Mouse (Mus musculus): ENCODE measurements around the gene Nid1.
"Not testable (repeated sequence)": the region's sequence is repeated elsewhere in the genome, so short reads cannot be mapped to it uniquely, and the experiment has no call there.

Gene Nid1

GRCm38 (mm10) chr13:13453332-13453731 is 16.0 kb downstream of the Nid1 start:
- not testable (repeated sequence) for DNase-seq (ENCODE audit: low read depth, low spot score)

GRCm38 (mm10) chr13:13454249-13454648 is 16.9 kb downstream of the Nid1 start:
- not testable (repeated sequence) for DNase-seq (ENCODE audit: low read depth, low spot score)

- DNase-seq (ENCODE audit: low read depth, low spot score) = not testable (repeated sequence)
These were observed 18.5 kb downstream of the Nid1 start for GRCm38 (mm10) chr13:13455632-13456492.

- DNase-seq (ENCODE audit: low read depth, low spot score) = no peak
These were observed 20.9 kb downstream of the Nid1 start for GRCm38 (mm10) chr13:13458138-13458737.

GRCm38 (mm10) chr13:13460521-13461138 is 23.3 kb downstream of the Nid1 start:
- no peak for DNase-seq (ENCODE audit: low read depth, low spot score)

- no peak for DNase-seq (ENCODE audit: low read depth, low spot score)
These were observed 24.3 kb downstream of the Nid1 start for GRCm38 (mm10) chr13:13461446-13462192.

- DNase-seq (ENCODE audit: low read depth, low spot score) = no peak
These were observed 26.6 kb downstream of the Nid1 start for GRCm38 (mm10) chr13:13463949-13464348.

- DNase-seq (ENCODE audit: low read depth, low spot score) = not testable (repeated sequence)
These were observed 29.9 kb downstream of the Nid1 start for GRCm38 (mm10) chr13:13467249-13467648.

- DNase-seq (ENCODE audit: low read depth, low spot score) = no peak
These were observed 31.2 kb downstream of the Nid1 start for GRCm38 (mm10) chr13:13468513-13468912.

- DNase-seq (ENCODE audit: low read depth, low spot score) = no peak
These were observed 34.0 kb downstream of the Nid1 start for GRCm38 (mm10) chr13:13471334-13471757.

GRCm38 (mm10) chr13:13474464-13474863 is 37.1 kb downstream of the Nid1 start:
- not testable (repeated sequence) for DNase-seq (ENCODE audit: low read depth, low spot score)

- DNase-seq (ENCODE audit: low read depth, low spot score) = no peak
These were observed 37.6 kb downstream of the Nid1 start for GRCm38 (mm10) chr13:13474991-13475390.

- DNase-seq (ENCODE audit: low read depth, low spot score) = no peak
These were observed 39.2 kb downstream of the Nid1 start for GRCm38 (mm10) chr13:13476568-13476967.

- no peak for DNase-seq (ENCODE audit: low read depth, low spot score)
These were observed 39.7 kb downstream of the Nid1 start for GRCm38 (mm10) chr13:13477046-13477445.

GRCm38 (mm10) chr13:13479986-13480385 is 42.6 kb downstream of the Nid1 start:
- DNase-seq (ENCODE audit: low read depth, low spot score) = no peak

GRCm38 (mm10) chr13:13481033-13481432 is 43.7 kb downstream of the Nid1 start:
- DNase-seq (ENCODE audit: low read depth, low spot score) = no peak

GRCm38 (mm10) chr13:13481875-13482674 is 44.7 kb downstream of the Nid1 start:
- no peak for DNase-seq (ENCODE audit: low read depth, low spot score)

- no peak for DNase-seq (ENCODE audit: low read depth, low spot score)
These were observed 47.0 kb downstream of the Nid1 start for GRCm38 (mm10) chr13:13484351-13484751.

GRCm38 (mm10) chr13:13484883-13485282 is 47.5 kb downstream of the Nid1 start:
- DNase-seq (ENCODE audit: low read depth, low spot score) = no peak

- no peak for DNase-seq (ENCODE audit: low read depth, low spot score)
These were observed 48.3 kb downstream of the Nid1 start for GRCm38 (mm10) chr13:13485682-13486081.

GRCm38 (mm10) chr13:13487851-13488250 is 50.5 kb downstream of the Nid1 start:
- DNase-seq (ENCODE audit: low read depth, low spot score) = no peak

Measured in CD4-positive helper T cell, adult 2 months (primary cell).